Comparison of ENCODE assay signal across 24 mouse cellular contexts in genomic region chr11:107237532-107237931, GRCm38 (mm10). TPM values are rescaled to one million over a fixed set of nuclear protein-coding genes. Genes with fewer than 3 reads are reported as not detected.
DNase-seq lines count a peak whose midpoint lies in the region; ATAC-seq lines count a peak whose summit lies in the region.
"Had no signal": no experiment of that assay in that cellular context is flagged by ENCODE, and none has a peak within 500 bp of the region (broad histone marks: within the 10 kb centered on the region; RNA-seq: fewer than 3 reads in every experiment).

No protein-coding gene starts in this region.

- no peak overlapping the region for H3K27ac ChIP-seq in liver, embryonic 12.5 days
- H3K27ac ChIP-seq: embryonic facial prominence, embryonic 13.5 days; embryonic facial prominence, embryonic 15.5 days; forebrain, embryonic 10.5 days; forebrain, embryonic 12.5 days had no signal

- no peak for ATAC-seq in liver, embryonic 12.5 days
- ATAC-seq: activated CD4-positive, CD25-positive, alpha-beta regulatory T cell, adult 4 months; forebrain, embryonic 14.5 days; forebrain, embryonic 16.5 days; Patski had no signal

- H3K9me3 ChIP-seq in liver, embryonic 12.5 days (replicated peaks): no peaks in the 10 kb centered on the region
- H3K9me3 ChIP-seq: embryonic facial prominence, embryonic 13.5 days; embryonic facial prominence, embryonic 15.5 days; forebrain, embryonic 10.5 days; forebrain, embryonic 12.5 days; G1E had no signal

- H3K4me1 ChIP-seq in liver, embryonic 12.5 days: 0 out of 2 replicates have a peak, but pooled peaks cover 6% of the 10 kb centered on the region
- H3K4me1 ChIP-seq: embryonic facial prominence, embryonic 13.5 days; embryonic facial prominence, embryonic 15.5 days; forebrain, embryonic 10.5 days; forebrain, embryonic 12.5 days had no signal

- H3K9ac ChIP-seq in liver, embryonic 12.5 days: no peak overlapping the region
- H3K9ac ChIP-seq: embryonic facial prominence, embryonic 13.5 days; embryonic facial prominence, embryonic 15.5 days; forebrain, embryonic 12.5 days had no signal

- DNase-seq in adrenal gland, adult 2 months: peak; percentile 22
- no peak for DNase-seq in adrenal gland, adult 18-20 months (ENCODE audit: low spot score in 2 of 2)
- DNase-seq in retina, adult 2 months (ENCODE audit: low read depth, low spot score): peak; percentile 78
- DNase-seq in retina, embryonic 14.5 days (ENCODE audit: low spot score): peak; percentile 16
- DNase-seq in retina, postnatal 7 days (ENCODE audit: low read depth, low spot score): peak; percentile 50
- no peak for DNase-seq in kidney, postnatal 14 days
- DNase-seq: cerebellum, adult 18-20 months; cerebellum, adult 8-10 months; cerebellum, adult 9-11 months; cerebellum, postnatal 14 days; cerebellum, postnatal 36 days; embryo, embryonic 11 days had no signal

- no peaks in the 10 kb centered on the region for H3K27me3 ChIP-seq in liver, embryonic 12.5 days (replicated peaks)
- H3K27me3 ChIP-seq: CH12.LX; embryonic facial prominence, embryonic 13.5 days; embryonic facial prominence, embryonic 15.5 days; forebrain, embryonic 12.5 days; Patski had no signal

- H3K4me3 ChIP-seq in liver, embryonic 12.5 days: no peak overlapping the region
- H3K4me3 ChIP-seq: embryonic facial prominence, embryonic 13.5 days; embryonic facial prominence, embryonic 15.5 days; erythroblast, embryonic 14.5 days; forebrain, embryonic 10.5 days; forebrain, embryonic 12.5 days had no signal

- WGBS in liver, embryonic 12.5 days (ENCODE audit: insufficient replicate concordance): 79% methylated on average over 4 of the region's 4 CpGs

- H3K36me3 ChIP-seq in liver, embryonic 12.5 days: peaks cover 18% of the 10 kb centered on the region

- no peak overlapping the region for H3K4me2 ChIP-seq in liver, embryonic 12.5 days
- H3K4me2 ChIP-seq: embryonic facial prominence, embryonic 13.5 days; embryonic facial prominence, embryonic 15.5 days; forebrain, embryonic 12.5 days had no signal

RNA-seq across cellular contexts. Expression of gene Nol11, which starts 48.4 kb away (rescaled TPM):
- total RNA-seq in adrenal gland, adult 2 months (2021): 10 to 100 TPM; 24.5 to 25.3 TPM
- 2.1 and 2.6 TPM in 2 replicates for polyA plus RNA-seq in adrenal gland, adult 2 months (2012; rRNA removed)
- total RNA-seq in adrenal gland, adult 18-20 months (2021): 10 to 100 TPM; 22.0 to 22.3 TPM
- 43.2 and 46.2 TPM in 2 replicates for polyA plus RNA-seq in liver, embryonic 12.5 days (2016; fragmentation: Nextera tagmentation; extraction: Ambion mirVana)

Comparison
In these comparisons a context has a peak if more than half of its experiments do, and no peak if none do; other contexts are left out.
1. DNase-seq: peak in adrenal gland, adult 2 months (single experiment), retina, adult 2 months (single experiment), retina, embryonic 14.5 days (single experiment) and retina, postnatal 7 days (single experiment); none in adrenal gland, adult 18-20 months (0 of 2) and kidney, postnatal 14 days (single experiment).